Mouse (Mus musculus) stomach, embryonic 15.5 days (tissue): ENCODE data around the gene Auts2. TPM values are rescaled to one million over a fixed set of nuclear protein-coding genes. Genes with fewer than 3 reads are reported as not detected.

Experiments
- ATAC-seq: fragments of 200-750 bp; cut with Nextera tagmentation; 2 replicates; pipeline ENCODE4 v1.8.0; 2017; ENCODE audit warnings: low read depth, moderate number of reproducible peaks, moderate TSS enrichment; ENCODE audit not compliant: insufficient read depth, low FRiP score
- H3K27ac ChIP-seq: fragments of 300-500 bp; sonication (generic); 2 replicates; pipeline ENCODE4 v1.5.1; 2015; ENCODE audit warnings: mild to moderate bottlenecking, inconsistent platforms
- H3K27me3 ChIP-seq: fragments of 300-500 bp; sonication (generic); replicated peaks from 2 replicates; pipeline ENCODE4 v1.6.1; 2015; ENCODE audit warnings: inconsistent platforms
- H3K36me3 ChIP-seq: fragments of 300-500 bp; sonication (generic); 2 replicates; pipeline ENCODE4 v1.6.1; 2015; ENCODE audit warnings: inconsistent platforms
- H3K4me1 ChIP-seq: fragments of 300-500 bp; sonication (generic); 2 replicates; pipeline ENCODE4 v1.6.1; 2015; ENCODE audit warnings: inconsistent platforms
- H3K4me2 ChIP-seq: fragments of 300-500 bp; sonication (generic); 2 replicates; pipeline ENCODE4 v1.6.1; 2015; ENCODE audit warnings: mild to moderate bottlenecking, inconsistent platforms
- H3K4me3 ChIP-seq: fragments of 300-500 bp; sonication (generic); replicated peaks from 2 replicates; pipeline ENCODE4 v1.5.1; 2015; ENCODE audit warnings: inconsistent platforms
- H3K9ac ChIP-seq: fragments of 300-500 bp; sonication (generic); 2 replicates; pipeline ENCODE4 v1.6.1; 2015; ENCODE audit warnings: inconsistent platforms
- H3K9me3 ChIP-seq: fragments of 300-500 bp; sonication (generic); 2 replicates; pipeline ENCODE4 v1.6.1; 2016; ENCODE audit warnings: inconsistent platforms
- WGBS: fragments of 180-500 bp; shearing (Covaris S2); methylation state at CpG from one replicate; pipeline ENCODE4 v1.1.7; 2015; 5-methylcytosine and 5-hydroxymethylcytosine counted together
- polyA plus RNA-seq: library from polyadenylated mRNA; unstranded; fragments of >200 nt; fragmentation: Nextera tagmentation; extraction: Ambion mirVana; gene quantifications from 2 replicates; pipeline ENCODE4 v1.2.1, GENCODE M21; 2015

Gene Auts2
- polyA plus RNA-seq, 1 experiment from 2014 or later: 25.5 TPM

DNA sequence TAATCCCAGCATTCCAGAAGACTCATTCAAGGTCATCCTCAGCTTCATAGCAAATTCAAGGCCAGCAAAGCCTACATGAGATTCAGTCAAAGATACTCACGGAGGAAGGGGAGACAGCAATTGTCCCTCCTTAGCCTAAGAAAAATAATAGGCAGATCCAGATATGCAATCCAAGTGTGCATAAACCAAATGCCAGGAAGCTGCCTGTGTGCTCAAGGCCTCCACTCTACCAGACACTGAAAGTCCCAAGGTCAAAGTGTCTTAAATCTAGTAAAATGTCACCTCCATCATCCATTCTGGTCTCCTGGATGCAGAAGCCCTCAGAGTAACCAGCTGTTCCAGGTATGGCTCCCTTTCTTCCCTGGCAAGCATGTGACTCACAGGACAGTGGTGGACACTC is 50.4 kb downstream of the Auts2 start:
- H3K4me2 ChIP-seq: no peak overlapping the region
- peaks cover 22% of the 10 kb centered on the region for H3K4me1 ChIP-seq
- ATAC-seq: no peak
- H3K27me3 ChIP-seq: no peaks in the 10 kb centered on the region
- no peaks in the 10 kb centered on the region for H3K36me3 ChIP-seq
- no peak overlapping the region for H3K4me3 ChIP-seq
- no peak overlapping the region for H3K27ac ChIP-seq
- H3K9ac ChIP-seq: no peak overlapping the region
- no peaks in the 10 kb centered on the region for H3K9me3 ChIP-seq
- 76% methylated on average over 1 of the region's 1 CpGs for WGBS

- ATAC-seq: no peak; the same call in 1 of the 2 replicates
- peaks cover 22% of the 10 kb centered on the region for H3K4me1 ChIP-seq
- no peak overlapping the region for H3K4me3 ChIP-seq
- no peaks in the 10 kb centered on the region for H3K9me3 ChIP-seq
- H3K4me2 ChIP-seq: no peak overlapping the region
- H3K27ac ChIP-seq: peak overlapping the region; percentile 61; the same call in 1 of the 2 replicates
- H3K27me3 ChIP-seq: no peaks in the 10 kb centered on the region
- H3K9ac ChIP-seq: no peak overlapping the region
- H3K36me3 ChIP-seq: no peaks in the 10 kb centered on the region
Measured at GRCm38 (mm10) chr5:132492040-132492439, 51.1 kb downstream of the Auts2 start.

DNA sequence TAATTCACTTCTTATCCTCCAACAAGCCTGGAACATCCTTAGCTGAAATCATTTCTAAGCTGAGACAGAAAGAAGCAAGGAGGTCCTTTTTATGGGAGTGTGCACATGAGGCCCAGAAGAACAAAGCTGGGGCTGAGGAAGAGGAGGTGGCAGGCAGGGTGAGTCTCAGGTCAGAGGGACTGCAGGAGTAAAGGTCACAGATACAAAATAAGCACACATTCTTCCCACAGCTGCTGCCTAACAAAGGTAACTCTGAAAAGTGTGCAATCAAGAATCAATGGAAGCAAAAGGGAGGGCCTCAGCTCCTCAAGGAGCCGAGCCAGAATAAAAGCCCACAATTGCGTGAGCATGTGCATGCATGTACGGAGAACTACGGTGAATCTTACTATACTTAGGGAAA is 51.6 kb downstream of the Auts2 start:
- H3K36me3 ChIP-seq: no peaks in the 10 kb centered on the region
- no peaks in the 10 kb centered on the region for H3K9me3 ChIP-seq
- H3K9ac ChIP-seq: no peak overlapping the region
- H3K4me2 ChIP-seq: no peak overlapping the region
- no peaks in the 10 kb centered on the region for H3K27me3 ChIP-seq
- H3K4me1 ChIP-seq: peaks cover 22% of the 10 kb centered on the region
- no peak overlapping the region for H3K4me3 ChIP-seq
- ATAC-seq: no peak
- H3K27ac ChIP-seq: peak overlapping the region; percentile 61
- WGBS: 56% methylated on average over 4 of the region's 4 CpGs

- Histone ChIP-seq H3K36me3 (no peaks in the 10 kb centered on the region), H3K9me3 (no peaks in the 10 kb centered on the region), H3K4me3 (no peak overlapping the region), H3K27me3 (no peaks in the 10 kb centered on the region), H3K4me2 (no peak overlapping the region), H3K4me1 (peaks cover 22% of the 10 kb centered on the region), H3K9ac (no peak overlapping the region), H3K27ac (0 out of 2 replicates have a peak overlapping the region, but pooled peaks have one; percentile 51)
- ATAC-seq: no peak
- WGBS: 88% methylated on average over 1 of the region's 1 CpGs
Measured at GRCm38 (mm10) chr5:132490326-132490725, 52.8 kb downstream of the Auts2 start.

DNA sequence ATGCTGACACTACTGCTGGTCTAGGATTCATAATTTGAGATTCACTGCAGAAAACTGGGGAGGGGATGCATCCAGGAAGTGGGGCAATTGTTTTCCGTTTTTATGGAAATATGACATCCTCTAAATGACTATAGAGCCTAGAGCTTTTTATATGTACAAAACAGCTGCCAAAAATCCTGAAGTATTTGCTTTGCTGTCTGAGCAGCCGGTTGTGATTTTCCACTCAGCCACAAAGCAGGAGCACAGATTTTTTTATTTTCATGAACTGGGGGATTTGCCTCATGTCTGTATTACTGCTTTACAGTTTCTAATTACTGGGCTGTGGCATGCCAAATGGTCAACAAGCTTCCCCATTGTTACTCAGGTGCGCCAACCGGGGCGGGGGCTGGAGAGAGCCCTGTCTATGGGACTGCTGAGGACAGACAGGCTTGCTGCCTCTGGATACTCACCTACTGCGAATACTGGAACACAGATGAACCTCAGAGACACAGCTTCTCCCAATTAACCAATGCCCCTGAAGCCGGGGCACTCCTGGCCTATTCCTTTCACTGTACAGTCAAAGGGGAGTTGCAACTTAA is 53.3 kb downstream of the Auts2 start:
- H3K4me2 ChIP-seq: no peak overlapping the region
- H3K4me3 ChIP-seq: no peak overlapping the region
- H3K9ac ChIP-seq: no peak overlapping the region
- 61% methylated on average over 7 of the region's 7 CpGs for WGBS
- peaks cover 22% of the 10 kb centered on the region for H3K4me1 ChIP-seq
- H3K27me3 ChIP-seq: no peaks in the 10 kb centered on the region
- H3K36me3 ChIP-seq: no peaks in the 10 kb centered on the region
- H3K27ac ChIP-seq: peak overlapping the region; percentile 51; the same call in 1 of the 2 replicates
- ATAC-seq: no peak
- H3K9me3 ChIP-seq: no peaks in the 10 kb centered on the region

DNA sequence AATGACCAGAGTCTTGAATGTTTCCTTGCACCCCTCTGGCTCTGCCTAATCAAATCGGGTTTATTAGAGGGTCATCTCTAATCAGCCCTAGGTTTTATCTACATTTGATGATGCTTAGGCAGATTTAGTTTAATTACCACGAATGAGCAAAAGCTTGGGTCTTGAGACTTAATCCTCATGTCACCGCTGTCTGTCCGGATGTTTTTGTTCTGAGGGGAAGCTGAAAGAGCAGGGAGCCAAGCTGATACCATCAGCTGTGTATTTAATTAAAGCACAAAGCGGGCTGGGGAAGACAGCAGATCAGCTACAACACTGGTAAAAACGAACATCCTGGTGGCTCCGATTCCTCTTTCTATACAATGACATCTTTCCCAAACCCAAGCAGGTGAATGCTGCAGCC is 56.3 kb downstream of the Auts2 start:
- no peaks in the 10 kb centered on the region for H3K27me3 ChIP-seq
- peaks cover 18% of the 10 kb centered on the region for H3K4me1 ChIP-seq
- H3K9ac ChIP-seq: no peak overlapping the region
- WGBS: 71% methylated on average over 7 of the region's 7 CpGs
- H3K27ac ChIP-seq: no peak overlapping the region
- H3K36me3 ChIP-seq: no peaks in the 10 kb centered on the region
- H3K4me3 ChIP-seq: no peak overlapping the region
- ATAC-seq: no peak
- no peak overlapping the region for H3K4me2 ChIP-seq
- no peaks in the 10 kb centered on the region for H3K9me3 ChIP-seq

DNA sequence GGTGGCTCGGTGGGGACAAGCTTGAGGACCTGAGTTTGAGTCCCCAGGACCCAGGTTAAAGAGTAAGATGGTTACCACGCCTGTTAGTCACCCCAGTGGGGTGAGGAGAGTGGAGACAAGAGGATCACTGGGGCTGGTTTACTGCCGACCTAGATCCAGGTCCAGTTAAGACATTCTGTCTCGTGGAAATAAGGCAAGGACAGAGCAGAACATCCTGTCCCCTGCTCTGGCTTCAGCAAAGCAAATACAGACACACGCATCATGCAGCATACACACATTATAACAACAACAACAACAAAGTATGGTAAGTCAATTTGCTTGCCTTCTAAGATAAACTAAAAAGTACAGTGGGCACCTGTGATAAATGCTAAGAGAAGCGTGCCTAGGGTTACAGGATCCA is 57.1 kb downstream of the Auts2 start:
- H3K4me3 ChIP-seq: no peak overlapping the region

DNA sequence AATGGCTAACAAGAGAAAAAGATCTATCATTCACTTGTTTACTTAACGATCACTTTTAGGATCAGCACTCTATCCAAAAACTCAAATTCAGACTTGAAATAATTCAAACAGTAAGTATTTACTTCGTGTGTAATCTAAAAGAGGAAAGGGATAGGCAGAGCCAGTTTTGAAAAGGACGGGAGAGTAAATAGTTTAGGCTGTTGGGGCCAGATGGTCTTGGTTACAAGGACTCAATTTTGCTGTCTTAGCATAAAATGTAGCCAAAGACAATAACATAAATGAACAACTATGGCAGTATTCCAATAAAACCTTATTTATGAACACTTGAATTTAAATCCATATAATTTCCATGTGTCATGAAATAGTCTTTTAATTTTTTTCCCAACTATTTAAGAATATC is 57.7 kb downstream of the Auts2 start:
- no peak overlapping the region for H3K4me3 ChIP-seq
- H3K9ac ChIP-seq: no peak overlapping the region
- H3K36me3 ChIP-seq: no peaks in the 10 kb centered on the region
- H3K4me2 ChIP-seq: no peak overlapping the region
- H3K27ac ChIP-seq: no peak overlapping the region
- WGBS: 43% methylated on average over 3 of the region's 3 CpGs
- no peaks in the 10 kb centered on the region for H3K27me3 ChIP-seq
- peaks cover 12% of the 10 kb centered on the region for H3K4me1 ChIP-seq
- no peak for ATAC-seq
- no peaks in the 10 kb centered on the region for H3K9me3 ChIP-seq

More for the DNA sequence above, 57.1 kb downstream of the Auts2 start:
- H3K27ac ChIP-seq: no peak overlapping the region
- H3K27me3 ChIP-seq: no peaks in the 10 kb centered on the region
- H3K9me3 ChIP-seq: no peaks in the 10 kb centered on the region
- H3K9ac ChIP-seq: no peak overlapping the region
- H3K36me3 ChIP-seq: no peaks in the 10 kb centered on the region
- H3K4me1 ChIP-seq: peaks cover 18% of the 10 kb centered on the region
- ATAC-seq: no peak
- WGBS: 84% methylated on average over 6 of the region's 6 CpGs
- no peak overlapping the region for H3K4me2 ChIP-seq

DNA sequence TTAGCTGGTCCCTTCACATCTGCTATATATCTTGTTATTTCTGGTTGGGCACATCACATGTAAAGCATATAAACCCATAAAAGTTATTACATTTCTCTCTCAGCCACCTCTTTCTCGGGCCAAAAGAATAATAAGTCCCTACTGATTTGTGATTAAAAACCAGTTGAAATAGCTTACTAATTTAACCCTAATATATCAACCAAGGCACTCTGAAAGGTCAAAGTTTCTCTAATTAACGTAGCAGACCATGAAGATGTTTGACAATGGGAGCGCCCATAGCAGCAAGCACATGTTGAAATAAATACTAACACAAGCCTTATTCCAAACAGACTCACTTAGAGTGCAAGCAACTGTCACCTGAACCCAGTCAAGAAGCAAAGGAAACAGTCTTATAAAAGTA is 61.7 kb downstream of the Auts2 start:
- H3K4me3 ChIP-seq: no peak overlapping the region
- no peak for ATAC-seq
- H3K27ac ChIP-seq: no peak overlapping the region
- no peak overlapping the region for H3K4me2 ChIP-seq
- WGBS: 58% methylated on average over 3 of the region's 3 CpGs
- no peaks in the 10 kb centered on the region for H3K27me3 ChIP-seq
- no peaks in the 10 kb centered on the region for H3K9me3 ChIP-seq
- H3K36me3 ChIP-seq: no peaks in the 10 kb centered on the region
- H3K4me1 ChIP-seq: 0 out of 2 replicates have a peak, but pooled peaks cover 6% of the 10 kb centered on the region
- H3K9ac ChIP-seq: no peak overlapping the region

- Histone ChIP-seq H3K4me3 (no peak overlapping the region), H3K27me3 (no peaks in the 10 kb centered on the region), H3K9ac (no peak overlapping the region), H3K9me3 (no peaks in the 10 kb centered on the region), H3K36me3 (no peaks in the 10 kb centered on the region), H3K27ac (no peak overlapping the region), H3K4me1 (0 out of 2 replicates have a peak, but pooled peaks cover 6% of the 10 kb centered on the region), H3K4me2 (no peak overlapping the region)
- 71% methylated on average over 6 of the region's 6 CpGs for WGBS
- no peak for ATAC-seq
Measured at GRCm38 (mm10) chr5:132480461-132480860, 62.7 kb downstream of the Auts2 start.

DNA sequence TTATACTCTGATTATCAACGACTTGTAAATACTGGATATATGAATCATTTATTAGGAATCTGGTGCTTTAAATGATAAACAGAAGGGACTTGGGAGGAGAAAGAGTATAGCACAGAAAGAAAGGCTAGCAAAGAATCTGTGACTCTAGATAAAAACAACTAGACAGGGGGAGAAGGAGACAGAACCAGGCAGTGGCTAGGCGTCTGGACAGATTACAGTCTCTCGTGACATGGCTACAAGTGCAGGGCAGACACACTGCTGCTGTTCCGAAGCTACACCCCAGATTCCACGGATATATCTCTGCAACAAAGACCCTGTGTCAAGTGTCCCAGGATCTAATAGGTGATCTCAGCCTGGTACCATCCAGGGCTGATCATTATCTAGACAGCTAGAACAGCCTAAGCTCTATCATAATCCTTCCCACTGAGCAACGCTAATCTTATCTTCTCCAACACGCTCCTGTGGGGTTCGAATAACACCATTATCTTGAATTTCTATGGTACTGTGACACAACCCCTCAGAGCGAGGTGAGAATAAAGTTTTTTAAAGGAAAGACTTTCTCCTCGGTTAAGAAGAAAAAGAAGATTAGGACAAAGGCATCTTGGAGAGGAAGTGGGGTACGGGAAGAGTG is 63.8 kb downstream of the Auts2 start:
- 37% methylated on average over 11 of the region's 11 CpGs for WGBS
- ATAC-seq: no peak
- Histone ChIP-seq H3K9me3 (no peaks in the 10 kb centered on the region), H3K9ac (no peak overlapping the region), H3K4me2 (no peak overlapping the region), H3K36me3 (no peaks in the 10 kb centered on the region), H3K27ac (no peak overlapping the region), H3K4me3 (no peak overlapping the region), H3K27me3 (no peaks in the 10 kb centered on the region), H3K4me1 (0 out of 2 replicates have a peak, but pooled peaks cover 6% of the 10 kb centered on the region)

- ATAC-seq: no peak
- Histone ChIP-seq H3K4me1 (0 out of 2 replicates have a peak, but pooled peaks cover 6% of the 10 kb centered on the region), H3K36me3 (no peaks in the 10 kb centered on the region), H3K4me2 (no peak overlapping the region), H3K27ac (no peak overlapping the region), H3K27me3 (no peaks in the 10 kb centered on the region), H3K9me3 (no peaks in the 10 kb centered on the region), H3K9ac (no peak overlapping the region), H3K4me3 (no peak overlapping the region)
- 60% methylated on average over 1 of the region's 1 CpGs for WGBS
Measured at GRCm38 (mm10) chr5:132477533-132477932, 65.6 kb downstream of the Auts2 start.
